Mouse (Mus musculus): Measurements from ENCODE around the gene 4933424G06Rik. TPM values are rescaled to one million over a fixed set of nuclear protein-coding genes. Genes with fewer than 3 reads are reported as not detected.

4933424G06Rik gene
- polyA plus RNA-seq, 1 experiment from 2014 or later = not detected

GRCm38 (mm10) chr1:36674936-36675335, 35.0 kb upstream of the 4933424G06Rik start:
- H3K9ac ChIP-seq (ENCODE audit: low read depth, low read length) = no peak overlapping the region
- 66% methylated on average over 3 of the region's 3 CpGs for WGBS
- H3K27ac ChIP-seq (replicated peaks; ENCODE audit: low read depth, low read length) = no peak overlapping the region
- peaks cover 3% of the 10 kb centered on the region; the same call in 1 of the 2 replicates for H3K4me1 ChIP-seq (ENCODE audit: control insufficient read depth, insufficient read depth, low read length)
- no peak overlapping the region for H3K4me3 ChIP-seq (ENCODE audit: low read depth, low read length)
- ATAC-seq (ENCODE audit: low read depth) (no peak), DNase-seq (ENCODE audit: low spot score) (no peak)
- no peaks in the 10 kb centered on the region for H3K27me3 ChIP-seq (replicated peaks; ENCODE audit: control insufficient read depth, insufficient read depth, low read length)
- no peak overlapping the region for H3K4me2 ChIP-seq (ENCODE audit: low read depth, low read length)
- H3K9me3 ChIP-seq (ENCODE audit: control insufficient read depth, low read length) = no peaks in the 10 kb centered on the region
- H3K36me3 ChIP-seq (ENCODE audit: control insufficient read depth, insufficient read depth, low read length) = no peaks in the 10 kb centered on the region

DNA sequence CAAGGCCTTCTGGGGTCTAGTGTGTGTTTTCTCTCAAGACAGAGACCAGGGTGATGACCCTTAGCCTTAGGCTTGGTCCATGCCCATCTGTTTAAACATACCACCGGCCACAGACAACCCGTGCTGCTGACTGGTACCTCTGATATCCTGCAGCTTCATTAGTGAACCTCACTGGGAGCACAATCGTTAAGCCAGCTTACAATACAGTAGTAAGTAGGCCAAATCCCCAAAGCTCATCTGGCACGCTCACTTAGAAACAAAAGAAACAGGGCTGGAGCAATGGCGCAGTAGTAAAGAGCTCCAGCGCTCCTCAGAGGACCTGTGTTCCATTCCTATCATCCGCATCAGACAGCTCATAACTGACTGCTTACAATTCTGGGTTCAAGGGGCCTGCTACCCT, 29.1 kb upstream of the 4933424G06Rik start:
- H3K9me3 ChIP-seq (ENCODE audit: control insufficient read depth, low read length) = no peaks in the 10 kb centered on the region
- H3K4me3 ChIP-seq (ENCODE audit: low read depth, low read length) = no peak overlapping the region
- no peak overlapping the region for H3K9ac ChIP-seq (ENCODE audit: low read depth, low read length)
- H3K4me1 ChIP-seq (ENCODE audit: control insufficient read depth, insufficient read depth, low read length) = no peaks in the 10 kb centered on the region
- H3K36me3 ChIP-seq (ENCODE audit: control insufficient read depth, insufficient read depth, low read length) = no peaks in the 10 kb centered on the region
- ATAC-seq (ENCODE audit: low read depth) (no peak; the same call in 1 of the 2 replicates), DNase-seq (ENCODE audit: low spot score) (no peak)
- H3K27me3 ChIP-seq (replicated peaks; ENCODE audit: control insufficient read depth, insufficient read depth, low read length) = no peaks in the 10 kb centered on the region
- no peak overlapping the region for H3K4me2 ChIP-seq (ENCODE audit: low read depth, low read length)
- no peak overlapping the region for H3K27ac ChIP-seq (replicated peaks; ENCODE audit: low read depth, low read length)
- 60% methylated on average over 7 of the region's 7 CpGs for WGBS

GRCm38 (mm10) chr1:36682620-36683355, 27.2 kb upstream of the 4933424G06Rik start, which contains the start of gene Fam178b:
TSS of gene Fam178b (minus strand) at chr1:36683183.
- Histone ChIP-seq H3K36me3 (ENCODE audit: control insufficient read depth, insufficient read depth, low read length) (no peaks in the 10 kb centered on the region), H3K9ac (ENCODE audit: low read depth, low read length) (no peak within 1 kb of the TSS), H3K4me3 (ENCODE audit: low read depth, low read length) (no peak within 1 kb of the TSS), H3K27me3 (replicated peaks; ENCODE audit: control insufficient read depth, insufficient read depth, low read length) (no peaks in the 10 kb centered on the region), H3K4me2 (ENCODE audit: low read depth, low read length) (no peak within 1 kb of the TSS), H3K27ac (replicated peaks; ENCODE audit: low read depth, low read length) (no peak within 1 kb of the TSS; the same call in 1 of the 2 replicates), H3K4me1 (ENCODE audit: control insufficient read depth, insufficient read depth, low read length) (no peaks in the 10 kb centered on the region), H3K9me3 (ENCODE audit: control insufficient read depth, low read length) (no peaks in the 10 kb centered on the region)
- ATAC-seq (ENCODE audit: low read depth) (no peak), DNase-seq (ENCODE audit: low spot score) (no peak)
- WGBS = 93% methylated on average over 34 of the region's 39 CpGs

DNA sequence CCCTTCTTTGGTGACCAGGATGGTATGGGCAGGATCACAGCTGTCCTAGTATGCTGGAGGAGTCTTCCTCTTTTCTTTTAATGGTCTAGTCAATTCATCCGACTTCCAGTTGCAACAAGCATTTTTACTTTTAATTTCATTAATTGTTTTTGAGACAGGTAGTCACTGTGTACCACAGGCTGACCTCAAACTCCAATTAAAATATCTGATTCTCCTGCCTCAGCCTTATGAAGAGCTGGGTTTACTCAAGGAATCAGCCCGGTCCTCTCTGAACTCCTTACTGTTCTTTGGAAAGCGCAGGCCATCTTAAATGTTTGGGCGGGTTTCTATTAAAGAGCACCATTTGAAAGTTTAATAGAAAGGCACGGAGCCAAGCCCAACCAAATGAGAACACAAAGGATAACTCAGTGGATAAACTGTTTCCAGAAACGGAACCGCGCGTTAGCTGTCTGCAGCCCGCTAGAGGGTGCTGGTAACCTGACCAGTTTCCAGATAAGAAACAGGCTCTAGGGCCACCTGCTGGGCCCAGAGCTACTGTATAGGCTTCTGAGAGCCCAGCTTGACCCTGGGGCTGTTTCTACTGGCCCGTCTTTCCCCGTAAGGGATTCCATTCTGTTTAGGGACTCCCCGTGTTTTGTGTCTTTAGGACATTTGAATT, 26.0 kb upstream of the 4933424G06Rik start:
- Histone ChIP-seq H3K9me3 (ENCODE audit: control insufficient read depth, low read length) (no peaks in the 10 kb centered on the region), H3K27me3 (replicated peaks; ENCODE audit: control insufficient read depth, insufficient read depth, low read length) (no peaks in the 10 kb centered on the region), H3K36me3 (ENCODE audit: control insufficient read depth, insufficient read depth, low read length) (no peaks in the 10 kb centered on the region), H3K4me3 (ENCODE audit: low read depth, low read length) (no peak overlapping the region), H3K9ac (ENCODE audit: low read depth, low read length) (no peak overlapping the region), H3K27ac (replicated peaks; ENCODE audit: low read depth, low read length) (no peak overlapping the region; the same call in 1 of the 2 replicates), H3K4me2 (ENCODE audit: low read depth, low read length) (no peak overlapping the region), H3K4me1 (ENCODE audit: control insufficient read depth, insufficient read depth, low read length) (no peaks in the 10 kb centered on the region)
- peak; percentile 80 for ATAC-seq (ENCODE audit: low read depth)
- 9% methylated on average over 13 of the region's 13 CpGs for WGBS
- peak; percentile 94 for DNase-seq (ENCODE audit: low spot score)

DNA sequence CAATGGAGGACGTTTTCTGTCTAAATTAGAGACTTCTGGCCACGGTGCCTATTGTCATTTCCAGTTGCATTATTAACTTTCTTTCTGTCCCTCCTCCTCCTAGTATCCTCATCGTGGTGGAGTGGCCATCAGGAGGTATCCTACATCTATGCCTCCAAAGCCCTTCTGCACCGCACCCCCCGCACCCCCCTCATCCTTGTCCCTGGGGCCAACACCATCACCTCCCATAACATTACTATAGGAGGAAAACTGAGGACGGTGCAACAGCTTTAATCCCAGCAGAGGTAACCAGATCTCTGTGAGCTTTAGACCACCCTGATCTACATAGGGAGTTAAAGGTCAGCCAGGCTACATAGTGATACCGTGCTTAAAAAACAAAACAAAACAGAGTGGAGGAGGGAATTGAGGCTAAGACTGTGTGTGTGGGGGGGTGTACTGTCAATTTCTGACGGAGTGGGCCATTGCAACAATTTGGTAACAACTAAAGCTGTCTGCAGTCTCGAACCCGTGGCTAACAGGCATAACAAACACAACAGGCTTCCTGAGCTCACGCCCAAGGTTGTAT, 19.2 kb upstream of the 4933424G06Rik start:
- ATAC-seq (ENCODE audit: low read depth) (peak; percentile 1; the same call in 1 of the 2 replicates), DNase-seq (ENCODE audit: low spot score) (no peak)
- Histone ChIP-seq H3K9ac (ENCODE audit: low read depth, low read length) (peak overlapping the region; percentile 91), H3K27me3 (replicated peaks; ENCODE audit: control insufficient read depth, insufficient read depth, low read length) (no peaks in the 10 kb centered on the region), H3K27ac (replicated peaks; ENCODE audit: low read depth, low read length) (no peak overlapping the region), H3K9me3 (ENCODE audit: control insufficient read depth, low read length) (no peaks in the 10 kb centered on the region), H3K4me1 (ENCODE audit: control insufficient read depth, insufficient read depth, low read length) (peaks cover 6% of the 10 kb centered on the region), H3K36me3 (ENCODE audit: control insufficient read depth, insufficient read depth, low read length) (peaks cover 24% of the 10 kb centered on the region), H3K4me3 (ENCODE audit: low read depth, low read length) (peak overlapping the region; percentile 90), H3K4me2 (ENCODE audit: low read depth, low read length) (peak overlapping the region; percentile 62)
- 52% methylated on average over 11 of the region's 11 CpGs for WGBS

DNA sequence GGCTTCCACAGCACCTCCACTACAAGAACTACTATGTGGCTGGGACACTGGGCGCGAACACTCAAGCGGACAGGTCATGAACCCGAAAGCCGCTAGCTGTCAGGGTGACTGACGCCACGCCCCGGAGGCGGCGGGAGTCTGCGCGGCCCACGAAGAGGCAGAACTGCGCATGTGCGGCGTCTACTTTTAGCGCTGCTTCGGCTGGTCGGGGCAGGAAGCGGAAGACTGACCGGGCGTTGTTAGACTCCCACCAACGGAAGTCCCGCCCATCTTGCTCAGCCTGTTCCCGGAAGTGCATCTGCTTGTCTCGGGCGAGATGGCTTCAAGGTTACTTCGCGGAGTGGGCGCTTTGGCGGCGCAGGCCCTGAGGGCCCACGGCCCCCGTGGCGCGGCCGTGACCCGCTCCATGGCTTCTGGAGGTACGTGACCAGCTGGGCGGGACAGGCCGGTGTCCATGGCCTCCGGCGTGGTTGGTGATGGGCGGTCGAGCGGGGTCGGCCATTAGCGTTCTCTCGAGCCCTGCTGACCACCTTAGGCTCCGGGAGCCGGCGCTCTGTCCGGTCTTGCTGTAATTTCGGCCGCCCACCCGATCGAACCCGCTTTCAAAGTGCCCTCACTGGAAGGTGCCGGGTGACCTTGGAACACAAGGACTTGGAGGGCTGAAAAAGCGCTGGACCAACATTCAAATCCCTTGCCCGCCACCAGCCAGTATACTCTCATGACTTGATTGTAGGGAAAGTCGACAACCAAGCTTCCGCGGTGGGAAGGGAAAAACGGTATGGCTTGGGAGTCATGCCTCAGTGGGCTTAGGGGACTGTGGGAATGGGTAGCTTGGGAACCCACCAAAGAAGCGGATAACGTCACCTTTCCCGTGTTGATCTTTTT, 18.4 kb upstream of the 4933424G06Rik start, which contains the start of gene Cox5b:
Cox5b (plus strand) TSS at position 179 of the 885 bp plus-strand sequence.
- H3K27me3 ChIP-seq (replicated peaks; ENCODE audit: control insufficient read depth, insufficient read depth, low read length) = no peaks in the 10 kb centered on the region
- H3K27ac ChIP-seq (replicated peaks; ENCODE audit: low read depth, low read length) = no peak within 1 kb of the TSS; the same call in 1 of the 2 replicates
- H3K4me1 ChIP-seq (ENCODE audit: control insufficient read depth, insufficient read depth, low read length) = peaks cover 6% of the 10 kb centered on the region
- ATAC-seq (ENCODE audit: low read depth) (peak; percentile 97), DNase-seq (ENCODE audit: low spot score) (peak; percentile 99)
- peaks cover 24% of the 10 kb centered on the region for H3K36me3 ChIP-seq (ENCODE audit: control insufficient read depth, insufficient read depth, low read length)
- peak within 1 kb of the TSS; percentile 91 for H3K9ac ChIP-seq (ENCODE audit: low read depth, low read length)
- H3K9me3 ChIP-seq (ENCODE audit: control insufficient read depth, low read length) = no peaks in the 10 kb centered on the region
- peak within 1 kb of the TSS; percentile 90 for H3K4me3 ChIP-seq (ENCODE audit: low read depth, low read length)
- WGBS = 2% methylated on average over 50 of the region's 68 CpGs
- peak within 1 kb of the TSS; percentile 70 for H3K4me2 ChIP-seq (ENCODE audit: low read depth, low read length)

DNA sequence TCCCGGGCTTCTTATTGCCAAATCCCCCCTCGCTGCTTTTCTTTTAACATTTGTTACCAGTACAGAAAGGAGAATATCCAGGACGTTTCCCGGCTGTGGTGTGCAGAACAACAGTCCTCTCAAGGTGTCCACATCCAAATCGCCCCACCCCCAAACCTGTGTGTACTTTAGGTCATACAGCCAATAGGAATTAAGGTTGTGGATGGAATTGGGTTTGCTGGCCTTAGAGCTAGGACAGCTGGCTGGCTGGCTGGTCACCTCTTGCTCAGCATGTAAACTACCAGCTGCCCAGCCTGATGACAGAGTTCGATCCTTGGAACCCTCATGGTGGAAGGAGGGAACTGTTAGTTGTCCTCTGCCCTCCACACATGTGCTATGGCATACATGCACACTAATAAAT, 15.1 kb upstream of the 4933424G06Rik start:
- H3K4me1 ChIP-seq (ENCODE audit: control insufficient read depth, insufficient read depth, low read length) = peaks cover 6% of the 10 kb centered on the region
- no peak overlapping the region for H3K4me3 ChIP-seq (ENCODE audit: low read depth, low read length)
- H3K27me3 ChIP-seq (replicated peaks; ENCODE audit: control insufficient read depth, insufficient read depth, low read length) = no peaks in the 10 kb centered on the region
- H3K4me2 ChIP-seq (ENCODE audit: low read depth, low read length) = no peak overlapping the region
- 86% methylated on average over 6 of the region's 6 CpGs for WGBS
- DNase-seq (ENCODE audit: low spot score) = no peak
- H3K9me3 ChIP-seq (ENCODE audit: control insufficient read depth, low read length) = no peaks in the 10 kb centered on the region
- peaks cover 39% of the 10 kb centered on the region for H3K36me3 ChIP-seq (ENCODE audit: control insufficient read depth, insufficient read depth, low read length)
- H3K27ac ChIP-seq (replicated peaks; ENCODE audit: low read depth, low read length) = no peak overlapping the region
- no peak for ATAC-seq (ENCODE audit: low read depth)
- no peak overlapping the region for H3K9ac ChIP-seq (ENCODE audit: low read depth, low read length)

DNA sequence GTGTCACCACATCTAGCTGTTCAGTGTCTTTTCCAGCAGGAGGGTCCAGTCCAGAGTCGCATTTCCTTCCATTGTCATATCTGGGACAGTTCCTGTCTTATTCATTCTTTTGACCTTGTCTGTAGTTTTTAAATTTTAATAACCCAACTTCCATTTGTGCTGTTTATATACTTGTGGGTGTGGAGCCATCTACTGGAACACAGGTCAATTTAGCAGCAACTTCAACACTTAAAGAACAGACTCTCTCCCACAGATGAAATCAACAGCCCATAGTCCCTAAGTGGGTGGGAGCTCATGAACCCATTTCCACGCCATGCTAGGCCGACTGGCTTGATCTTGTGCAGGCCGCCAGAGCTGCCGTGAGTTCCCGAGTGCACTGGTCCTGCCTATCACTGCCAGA, 13.5 kb upstream of the 4933424G06Rik start:
- ATAC-seq (ENCODE audit: low read depth) (no peak), DNase-seq (ENCODE audit: low spot score) (no peak)
- no peak overlapping the region for H3K27ac ChIP-seq (replicated peaks; ENCODE audit: low read depth, low read length)
- H3K4me1 ChIP-seq (ENCODE audit: control insufficient read depth, insufficient read depth, low read length) = peaks cover 6% of the 10 kb centered on the region
- H3K4me3 ChIP-seq (ENCODE audit: low read depth, low read length) = no peak overlapping the region
- whole genome bisulfite sequencing = 60% methylated on average over 6 of the region's 6 CpGs
- no peaks in the 10 kb centered on the region for H3K9me3 ChIP-seq (ENCODE audit: control insufficient read depth, low read length)
- no peak overlapping the region for H3K4me2 ChIP-seq (ENCODE audit: low read depth, low read length)
- 0 out of 2 replicates have a peak overlapping the region, but pooled peaks have one; percentile 4 for H3K9ac ChIP-seq (ENCODE audit: low read depth, low read length)
- H3K36me3 ChIP-seq (ENCODE audit: control insufficient read depth, insufficient read depth, low read length) = peaks cover 55% of the 10 kb centered on the region
- no peaks in the 10 kb centered on the region for H3K27me3 ChIP-seq (replicated peaks; ENCODE audit: control insufficient read depth, insufficient read depth, low read length)
